Mouse (Mus musculus) MEL (cell line): ENCODE data around the gene Fam19a4.

Source experiments
- CTCF ChIP-seq, 3 experiments: IDR thresholded peaks in 2 of 3; conservative IDR thresholded peaks in 1 of 3; 2 replicates each; pipeline ENCODE4 v1.5.1; 2011 to 2012; ENCODE audit warnings: low read length in 3 of 3, low read depth in 2 of 3, mild to moderate bottlenecking in 2 of 3, improper control_type of control experiment in 1 of 3, inconsistent platforms in 1 of 3, mixed read lengths in 1 of 3, moderate library complexity in 1 of 3; ENCODE audit not compliant: control insufficient read depth in 1 of 3, insufficient read depth in 1 of 3, poor library complexity in 1 of 3, severe bottlenecking in 1 of 3
- MAFK ChIP-seq: IDR thresholded peaks from 2 replicates; pipeline ENCODE4 v1.6.1; 2011; ENCODE audit warnings: low read depth, mild to moderate bottlenecking, low read length, improper control_type of control experiment, borderline replicate concordance
- NRF1 ChIP-seq: IDR thresholded peaks from 2 replicates; pipeline ENCODE4 v1.6.1; 2014; ENCODE audit warnings: low read depth, mild to moderate bottlenecking, inconsistent platforms, low read length, improper control_type of control experiment, moderate library complexity; ENCODE audit not compliant: poor library complexity, insufficient read depth, severe bottlenecking
- POLR2A ChIP-seq, 2 experiments: IDR thresholded peaks; 2 replicates each; pipeline ENCODE4 v1.6.1; 2011 to 2012; ENCODE audit warnings: low read length in 2 of 2, mild to moderate bottlenecking in 2 of 2, control low read depth in 1 of 2, improper control_type of control experiment in 1 of 2, low read depth in 1 of 2, moderate library complexity in 1 of 2; ENCODE audit not compliant: control insufficient read depth in 1 of 2, insufficient read depth in 1 of 2, poor library complexity in 1 of 2
- USF1 ChIP-seq: IDR thresholded peaks from 2 replicates; pipeline ENCODE4 v1.6.1; 2014; ENCODE audit warnings: low read depth, mild to moderate bottlenecking, inconsistent platforms, low read length, improper control_type of control experiment, moderate library complexity

DNA sequence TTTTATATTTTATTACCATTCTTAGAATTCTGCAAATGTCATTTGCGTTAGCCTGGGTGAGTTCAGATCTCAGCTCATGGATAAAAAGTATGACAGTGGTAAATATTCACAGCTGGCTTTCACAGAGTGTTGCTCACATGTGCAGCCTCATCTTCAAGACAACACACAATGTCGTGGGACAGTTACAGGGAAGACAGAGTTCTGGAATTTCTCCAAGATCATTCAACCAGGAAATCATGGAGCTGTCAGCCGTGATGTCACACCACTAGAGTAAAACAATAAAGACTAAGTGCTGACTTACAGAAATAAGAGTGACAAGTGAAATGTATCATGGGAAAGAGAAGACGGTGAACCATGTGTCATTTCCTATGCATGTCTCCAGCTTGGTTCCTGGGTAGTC, 262.8 kb downstream of the Fam19a4 start:
- no peak for TF ChIP-seq POLR2A (IDR thresholded peaks at IDR 0.05; ENCODE audit: control insufficient read depth in 1 of 2, insufficient read depth in 1 of 2, low read depth in 1 of 2, low read length in 2 of 2, poor library complexity in 1 of 2)
- TF ChIP-seq MAFK = no peak
- TF ChIP-seq USF1 = no peak
- TF ChIP-seq CTCF (IDR thresholded peaks at IDR 0.05 in 2 of 3, conservative IDR thresholded peaks at IDR 0.05 in 1 of 3; ENCODE audit: control insufficient read depth in 1 of 3, insufficient read depth in 1 of 3, low read depth in 2 of 3, low read length in 3 of 3, poor library complexity in 1 of 3, severe bottlenecking in 1 of 3) = no peak
- TF ChIP-seq NRF1 = no peak
